Mouse (Mus musculus): ENCODE measurements around the gene Pmfbp1.

GRCm38 (mm10) chr8:109544049-109544448, 50.2 kb downstream of the Pmfbp1 start:
- TF ChIP-seq CTCF (IDR thresholded peaks at IDR 0.05; ENCODE audit: borderline replicate concordance, control insufficient read depth, extremely low read depth, insufficient read depth, low read length, poor library complexity) (no peak), POLR2A (IDR thresholded peaks at IDR 0.05; ENCODE audit: control insufficient read depth, extremely low read depth, insufficient read depth, low read length, poor library complexity) (no peak)

All from thymus, adult 2 months (tissue).